Mouse (Mus musculus) ES-CJ7 (cell line): ENCODE measurements around the gene Ntn1.

ENCODE experiments used
- DNase-seq: peaks from one replicate; pipeline ENCODE4 v3.0.0; 2011; ENCODE audit warnings: low read depth, low spot score

Gene Ntn1

GRCm38 (mm10) chr11:68400727-68401219 lies at the start of gene Ntn1:
Ntn1 (minus strand) TSS chr11:68400823.
- DNase-seq = peak; percentile 94

GRCm38 (mm10) chr11:68448356-68448755 lies 47.7 kb upstream of the Ntn1 start:
- DNase-seq = no peak

- DNase-seq = no peak
These were observed 46.6 kb upstream of the Ntn1 start for GRCm38 (mm10) chr11:68447242-68447641.

- DNase-seq = no peak
These were observed 45.9 kb upstream of the Ntn1 start for GRCm38 (mm10) chr11:68446547-68446946.

GRCm38 (mm10) chr11:68445901-68446300 lies 45.3 kb upstream of the Ntn1 start:
- DNase-seq = no peak

- DNase-seq = no peak
These were observed 42.5 kb upstream of the Ntn1 start for GRCm38 (mm10) chr11:68442983-68443638.

- DNase-seq = no peak
These were observed 41.7 kb upstream of the Ntn1 start for GRCm38 (mm10) chr11:68442346-68442745.

GRCm38 (mm10) chr11:68440965-68441364 lies 40.3 kb upstream of the Ntn1 start:
- no peak for DNase-seq

- DNase-seq = no peak
These were observed 39.5 kb upstream of the Ntn1 start for GRCm38 (mm10) chr11:68440100-68440499.

GRCm38 (mm10) chr11:68436376-68436775 lies 35.8 kb upstream of the Ntn1 start:
- no peak for DNase-seq

- no peak for DNase-seq
These were observed 35.0 kb upstream of the Ntn1 start for GRCm38 (mm10) chr11:68435601-68436000.

- no peak for DNase-seq
These were observed 34.1 kb upstream of the Ntn1 start for GRCm38 (mm10) chr11:68434697-68435096.

- no peak for DNase-seq
These were observed 32.9 kb upstream of the Ntn1 start for GRCm38 (mm10) chr11:68433534-68433933.

- no peak for DNase-seq
These were observed 31.9 kb upstream of the Ntn1 start for GRCm38 (mm10) chr11:68432361-68433021.

GRCm38 (mm10) chr11:68431699-68432360 lies 31.2 kb upstream of the Ntn1 start, which contains the start of gene Pik3r5:
Pik3r5 (plus strand) TSS chr11:68432121.
- peak; percentile 83 for DNase-seq

GRCm38 (mm10) chr11:68430662-68431061 lies 30.0 kb upstream of the Ntn1 start:
- no peak for DNase-seq

GRCm38 (mm10) chr11:68427083-68427570 lies 26.5 kb upstream of the Ntn1 start:
- DNase-seq = no peak

GRCm38 (mm10) chr11:68425492-68426315 lies 25.1 kb upstream of the Ntn1 start:
- no peak for DNase-seq

- peak; percentile 66 for DNase-seq
These were observed 17.2 kb upstream of the Ntn1 start for GRCm38 (mm10) chr11:68417831-68418230.

GRCm38 (mm10) chr11:68417001-68417400 lies 16.4 kb upstream of the Ntn1 start:
- peak; percentile 43 for DNase-seq

- DNase-seq = peak; percentile 83
These were observed 7.5 kb upstream of the Ntn1 start for GRCm38 (mm10) chr11:68408127-68408526.
